Mouse (Mus musculus): ENCODE measurements around the gene Vsig1. TPM values are rescaled to one million over a fixed set of nuclear protein-coding genes. Genes with fewer than 3 reads are reported as not detected.

The Vsig1 gene
- polyA plus RNA-seq (2015; fragmentation: Nextera tagmentation; extraction: Ambion mirVana) = 0.14 and 0.20 TPM in 2 replicates

DNA sequence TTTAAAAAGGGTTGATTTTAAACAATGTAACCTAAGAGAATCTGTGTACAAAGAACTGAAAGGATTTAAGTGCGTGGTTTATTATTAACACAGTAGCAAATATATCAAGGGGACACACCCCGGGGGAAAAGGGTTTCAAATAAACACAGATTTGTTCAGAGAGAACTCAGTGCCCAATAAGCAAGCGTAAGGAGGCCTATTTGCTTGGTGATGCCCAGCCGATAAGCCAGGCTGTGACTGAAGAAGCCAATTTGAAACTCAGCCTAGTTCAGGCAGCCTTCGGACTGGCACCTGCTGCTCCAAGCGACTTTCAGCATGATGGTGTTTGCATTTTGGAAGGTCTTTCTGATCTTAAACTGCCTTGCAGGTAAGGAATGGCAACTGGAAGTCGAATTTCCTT, at the start of gene Vsig1:
TSS of gene Vsig1 (plus strand) at position 249 of the 400 bp plus-strand sequence.
- DNase-seq (ENCODE audit: low spot score) = no peak

DNA sequence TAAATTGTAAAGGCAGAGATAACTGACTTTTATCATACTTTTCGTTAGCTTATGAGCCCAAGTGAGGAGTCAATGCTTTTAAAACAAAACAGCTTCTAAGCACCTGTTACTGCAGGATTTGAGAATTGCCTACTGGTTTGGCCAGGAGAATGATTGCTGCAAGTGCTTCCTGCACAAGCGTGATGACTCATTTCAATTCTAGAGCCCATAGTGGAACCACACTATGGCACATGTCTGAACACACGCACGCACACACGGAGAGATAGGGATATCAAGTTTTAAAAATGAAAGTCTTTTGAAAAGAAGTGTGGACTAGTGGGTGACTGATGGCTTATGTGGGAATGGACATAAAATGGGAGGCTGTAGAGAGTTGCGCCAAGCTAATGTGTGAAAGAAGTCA, 44.6 kb upstream of the Vsig1 start:
- DNase-seq (ENCODE audit: low spot score) = no peak

DNA sequence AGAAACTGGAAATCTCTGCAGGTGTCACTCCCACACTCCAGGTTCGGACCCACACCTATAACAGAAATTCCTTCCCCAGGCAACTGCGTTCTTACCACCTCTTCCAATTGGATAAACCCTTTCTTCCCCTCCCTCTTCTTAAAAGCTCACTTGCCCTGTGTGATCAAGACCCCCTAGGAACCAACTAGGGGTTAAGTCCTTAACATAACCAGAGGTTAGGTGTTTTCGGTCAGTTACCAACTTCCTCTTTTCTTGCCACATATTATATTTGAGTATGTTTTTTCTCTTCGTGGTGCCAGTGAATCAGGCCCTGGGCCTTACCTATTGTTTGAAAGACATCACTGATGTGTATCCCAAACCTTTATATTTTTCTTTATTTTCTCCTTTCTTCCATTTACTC, 44.0 kb upstream of the Vsig1 start:
- no peak for DNase-seq (ENCODE audit: low spot score)

DNA sequence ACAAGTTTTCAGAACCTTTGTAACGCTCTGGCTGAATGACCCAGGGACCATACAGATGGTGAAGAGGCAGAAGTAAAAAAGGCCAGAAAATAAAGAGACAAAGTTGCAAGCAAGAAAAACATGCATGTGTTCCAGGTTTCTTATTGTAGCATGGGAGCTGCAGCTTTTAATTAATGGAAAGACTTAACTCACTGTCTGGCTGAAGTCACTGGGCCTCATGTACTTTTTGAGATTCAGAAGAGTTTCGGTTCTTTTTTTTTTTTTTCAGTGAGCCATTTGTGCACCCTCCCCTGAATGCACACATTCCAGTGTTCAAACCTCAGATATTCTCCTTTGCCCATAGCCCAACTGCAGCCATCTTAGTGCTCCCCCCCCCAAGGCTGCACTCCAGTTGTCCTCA, 20.2 kb upstream of the Vsig1 start:
- DNase-seq (ENCODE audit: low spot score) = no peak

DNA sequence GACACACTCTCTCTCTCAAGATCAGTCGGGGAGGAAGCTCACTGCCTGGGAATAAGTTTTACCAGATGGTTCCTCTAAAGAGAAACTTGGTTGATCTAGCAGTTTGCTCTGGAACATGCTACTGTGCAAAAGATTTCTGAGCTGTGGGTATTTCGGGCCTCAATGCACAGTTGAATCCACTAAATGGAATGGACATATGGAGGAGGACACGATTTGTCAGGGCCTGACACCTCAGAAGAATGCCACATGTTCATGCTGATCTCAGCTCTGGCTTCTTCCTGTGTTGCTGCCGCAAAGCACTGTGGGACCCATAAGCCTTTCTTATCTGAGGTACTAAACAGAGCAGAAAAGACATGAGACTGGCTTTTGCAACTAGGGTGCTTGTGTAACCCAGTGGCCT, 15.6 kb upstream of the Vsig1 start:
- no peak for DNase-seq (ENCODE audit: low spot score)

DNA sequence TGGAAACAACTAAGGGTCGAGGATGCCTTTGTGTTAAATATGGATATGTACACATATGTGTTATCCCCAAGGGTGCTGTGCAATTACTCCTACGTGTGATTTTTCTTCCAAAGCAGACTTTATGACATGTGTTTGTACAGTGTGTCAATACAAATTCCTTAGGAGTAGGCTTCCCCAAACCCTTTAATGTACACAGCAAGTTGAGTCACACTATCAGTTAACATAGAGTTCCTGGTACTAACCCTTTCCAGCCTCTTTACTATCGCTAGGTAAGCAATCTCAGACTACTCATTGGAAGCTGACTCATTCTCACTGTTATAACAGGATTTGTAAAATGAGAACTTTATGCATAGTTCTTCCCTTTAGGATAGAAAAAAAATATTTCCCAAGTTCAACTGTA, 3.9 kb upstream of the Vsig1 start:
- DNase-seq (ENCODE audit: low spot score) = no peak

DNA sequence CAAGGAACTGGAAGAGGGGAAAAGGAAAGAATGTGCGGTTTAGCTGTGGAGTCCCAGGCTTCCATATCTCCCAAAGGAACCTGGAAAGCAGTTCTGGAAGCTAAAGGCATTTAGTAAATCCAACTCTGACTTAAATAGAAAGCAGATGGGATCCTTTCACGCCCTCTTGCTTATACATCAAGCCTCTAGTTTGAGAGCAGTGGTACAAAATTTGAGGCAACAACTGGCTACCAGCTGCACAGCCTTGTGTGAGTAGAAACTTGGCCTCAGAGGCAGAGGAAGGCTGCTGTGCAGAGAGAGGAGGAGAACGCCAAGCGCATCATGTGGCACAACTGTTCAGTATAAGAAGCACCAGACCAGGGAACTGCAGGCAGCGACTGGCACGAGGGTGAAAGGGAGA, 13.9 kb downstream of the Vsig1 start:
- DNase-seq (ENCODE audit: low spot score) = no peak

DNA sequence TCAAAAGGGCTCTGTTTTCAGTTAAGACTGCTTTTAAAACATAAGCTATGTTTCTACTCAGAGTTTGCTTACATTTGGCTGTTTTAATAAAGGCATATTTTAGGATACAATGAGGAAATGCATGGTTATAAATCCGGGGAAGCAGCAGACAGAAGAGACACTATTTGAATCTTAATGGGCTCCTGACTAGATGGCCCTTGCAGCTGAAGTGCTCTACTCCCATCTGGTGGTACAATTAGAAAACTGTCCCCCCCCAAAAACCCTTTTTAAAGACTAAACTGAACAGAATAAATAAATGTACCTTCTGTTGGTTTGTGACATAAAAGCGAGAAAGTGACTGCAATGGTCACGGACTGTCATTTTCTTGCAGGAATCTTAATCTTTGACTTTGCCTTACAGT, 24.7 kb downstream of the Vsig1 start:
- DNase-seq (ENCODE audit: low spot score) = no peak

DNA sequence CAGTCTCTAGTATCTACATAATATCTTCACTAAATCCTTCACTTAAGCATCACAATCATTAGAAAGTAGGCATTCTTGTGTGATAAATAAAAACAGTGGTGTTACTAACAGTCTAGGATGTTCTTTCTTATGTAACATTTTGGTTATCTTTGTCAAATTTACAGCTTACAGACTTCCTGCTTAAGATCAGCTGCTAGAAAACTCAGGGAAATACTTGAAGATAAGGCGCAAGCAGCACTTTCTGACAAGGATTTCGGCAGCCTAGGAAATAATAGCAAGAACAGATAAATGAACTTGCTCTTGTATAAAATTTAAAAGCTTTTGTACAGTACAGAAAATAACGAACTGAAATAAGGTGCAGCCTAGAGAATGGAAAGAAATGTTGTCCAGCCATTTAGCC, 25.9 kb downstream of the Vsig1 start:
- DNase-seq (ENCODE audit: low spot score) = no peak

DNA sequence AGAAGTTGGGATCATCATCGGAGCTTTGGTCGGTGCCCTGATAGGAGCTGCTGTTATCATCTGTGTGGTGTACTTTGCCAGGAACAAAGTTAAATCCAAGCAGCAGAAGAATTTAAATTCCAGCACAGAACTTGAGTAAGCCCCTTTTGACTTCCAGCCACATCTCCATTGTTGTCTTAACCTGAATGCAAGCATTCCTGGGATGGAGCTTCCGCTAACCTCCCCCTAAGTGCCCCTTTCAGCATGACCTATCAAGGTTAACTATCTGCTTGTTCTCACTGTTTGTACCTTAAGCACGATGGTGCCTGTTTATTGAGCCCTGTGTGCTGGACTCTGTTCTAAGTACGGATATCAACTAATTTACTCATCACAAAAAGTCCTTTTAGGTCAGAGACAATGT, 28.9 kb downstream of the Vsig1 start:
- no peak for DNase-seq (ENCODE audit: low spot score)

DNA sequence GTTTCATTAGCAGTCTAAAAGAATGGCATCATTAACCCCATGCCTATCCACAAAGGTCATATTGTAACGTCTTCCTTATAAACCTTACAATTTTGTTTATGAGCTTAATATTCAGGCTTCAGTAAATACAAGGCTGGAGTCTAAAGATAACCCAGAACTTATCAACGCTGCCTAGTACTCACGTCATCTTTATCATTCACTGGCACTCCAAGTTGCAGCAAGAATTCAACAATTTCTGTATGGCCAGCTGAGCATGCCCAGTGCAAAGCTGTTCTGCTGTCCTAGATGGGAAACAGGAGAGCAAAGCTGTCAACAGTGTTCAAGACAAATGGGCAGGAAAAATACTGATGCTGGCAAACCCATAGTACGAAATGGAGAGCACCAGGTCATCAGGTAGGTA, 46.2 kb downstream of the Vsig1 start:
- DNase-seq (ENCODE audit: low spot score) = no peak

DNA sequence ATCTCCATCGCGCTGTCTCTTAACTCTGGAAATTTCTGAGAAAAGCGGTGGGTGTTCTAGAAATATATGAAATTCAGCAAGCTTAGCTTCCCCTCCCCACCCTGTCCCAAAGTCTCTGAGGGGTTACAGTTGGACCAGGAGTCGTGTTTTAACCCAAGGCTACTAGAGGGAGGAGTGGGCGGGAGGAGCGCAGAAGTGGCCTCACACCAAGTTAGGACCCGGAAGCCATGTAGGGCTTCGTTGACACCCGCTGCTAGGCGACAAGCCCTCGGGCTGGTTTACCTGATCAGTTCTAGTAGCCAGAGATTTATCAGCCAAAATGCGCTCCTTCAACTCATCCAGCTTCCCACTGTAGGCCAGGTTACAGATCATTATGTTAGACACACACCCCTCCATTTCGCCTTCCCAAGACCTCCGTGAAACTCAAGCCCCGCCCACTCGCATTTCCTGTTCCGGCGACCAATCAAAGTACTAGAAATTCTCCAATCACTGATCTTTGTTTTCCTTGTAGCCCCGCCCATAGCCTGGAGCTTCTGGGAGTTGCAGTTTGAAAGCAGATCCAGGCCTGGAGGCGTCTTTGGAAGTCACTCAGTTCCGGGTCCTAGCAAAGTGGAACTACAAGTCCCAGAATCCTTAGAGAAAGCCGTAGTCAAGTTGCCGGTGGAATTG, 49.0 kb downstream of the Vsig1 start, which contains the start of the genes Psmd10 and Atg4a:
TSS of gene Psmd10 (minus strand) at position 457 of the 669 bp plus-strand sequence.
TSS of gene Atg4a (plus strand) at position 636 of the 669 bp plus-strand sequence.
- DNase-seq (ENCODE audit: low spot score) = peak; percentile 90

DNA sequence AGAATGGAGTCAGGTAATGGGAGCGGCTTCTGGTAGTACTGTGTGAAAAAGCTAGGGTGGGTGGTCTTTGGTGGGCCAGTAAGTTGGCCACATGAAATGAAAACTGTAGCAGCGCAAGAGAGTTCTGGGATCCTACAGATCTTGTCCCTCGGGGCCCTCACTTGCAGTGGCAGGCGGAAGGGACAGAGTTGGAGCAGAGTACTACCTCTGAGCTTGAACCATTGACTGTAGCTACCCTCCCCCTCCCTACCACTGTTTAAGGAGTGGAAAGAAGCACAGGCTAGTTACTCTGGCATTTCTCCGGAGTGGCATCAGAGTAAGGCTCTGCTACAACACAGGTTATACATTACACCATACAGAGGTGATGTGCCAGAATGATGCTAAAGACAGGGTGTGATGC, 49.6 kb downstream of the Vsig1 start:
- DNase-seq (ENCODE audit: low spot score) = no peak

DNA sequence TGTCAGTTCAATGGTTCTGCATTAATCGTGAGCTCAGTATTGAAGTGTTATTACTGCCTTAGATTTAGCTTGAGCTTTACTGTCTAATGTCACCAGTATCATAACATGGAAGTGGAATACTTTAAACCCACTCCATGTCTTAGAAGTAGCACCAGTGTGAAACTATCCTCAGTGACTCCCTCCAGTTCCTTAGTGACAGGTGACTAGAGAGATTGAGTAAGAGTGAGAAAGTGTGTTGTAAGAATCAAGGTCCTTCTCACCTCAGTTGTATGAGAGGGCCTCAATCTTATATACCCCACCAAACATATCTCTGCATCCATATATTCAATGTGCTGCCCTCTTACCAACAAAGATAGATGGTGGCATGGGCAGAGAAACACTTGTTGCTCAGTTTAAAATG, 71.5 kb downstream of the Vsig1 start:
- DNase-seq (ENCODE audit: low spot score) = no peak

DNA sequence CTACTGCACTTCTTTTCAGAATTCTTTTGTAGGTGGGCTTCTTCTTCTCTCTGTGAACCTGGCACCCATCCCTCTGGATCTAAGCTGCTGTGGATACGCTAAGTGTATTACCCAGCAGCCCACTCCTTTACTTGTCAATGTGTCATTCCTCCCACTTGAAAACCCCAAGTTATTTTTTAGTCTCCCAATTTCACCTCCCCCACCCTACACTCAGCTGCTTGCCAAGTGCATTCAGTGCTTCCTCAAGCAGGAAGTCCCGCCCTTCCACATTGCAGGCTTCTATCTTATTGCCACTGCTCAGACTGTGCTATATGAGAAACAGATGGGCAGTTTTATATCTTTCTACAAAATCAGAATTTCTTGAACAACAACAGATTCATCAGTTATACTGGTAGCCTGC, 72.1 kb downstream of the Vsig1 start:
- DNase-seq (ENCODE audit: low spot score) = no peak

DNA sequence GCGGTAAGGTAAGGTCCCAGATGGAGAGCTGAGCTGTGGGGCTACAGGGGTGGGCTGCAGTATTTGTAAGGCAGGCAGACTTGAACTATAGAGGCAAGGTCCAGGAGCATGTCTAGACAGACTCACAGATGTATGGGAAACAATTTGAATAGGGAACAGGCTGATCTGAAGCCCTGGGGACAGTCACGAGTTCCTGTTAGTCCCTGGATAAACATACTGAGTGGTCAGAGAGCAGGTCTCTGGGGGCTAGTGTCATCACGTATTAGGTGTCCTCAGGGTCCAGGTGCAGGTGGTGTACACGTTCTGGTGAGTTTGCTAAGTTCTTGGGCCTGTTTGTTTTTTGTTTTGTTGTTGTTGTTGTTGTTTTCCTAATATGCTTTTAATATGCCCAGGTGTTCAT, 72.8 kb downstream of the Vsig1 start:
- DNase-seq (ENCODE audit: low spot score) = no peak

DNA sequence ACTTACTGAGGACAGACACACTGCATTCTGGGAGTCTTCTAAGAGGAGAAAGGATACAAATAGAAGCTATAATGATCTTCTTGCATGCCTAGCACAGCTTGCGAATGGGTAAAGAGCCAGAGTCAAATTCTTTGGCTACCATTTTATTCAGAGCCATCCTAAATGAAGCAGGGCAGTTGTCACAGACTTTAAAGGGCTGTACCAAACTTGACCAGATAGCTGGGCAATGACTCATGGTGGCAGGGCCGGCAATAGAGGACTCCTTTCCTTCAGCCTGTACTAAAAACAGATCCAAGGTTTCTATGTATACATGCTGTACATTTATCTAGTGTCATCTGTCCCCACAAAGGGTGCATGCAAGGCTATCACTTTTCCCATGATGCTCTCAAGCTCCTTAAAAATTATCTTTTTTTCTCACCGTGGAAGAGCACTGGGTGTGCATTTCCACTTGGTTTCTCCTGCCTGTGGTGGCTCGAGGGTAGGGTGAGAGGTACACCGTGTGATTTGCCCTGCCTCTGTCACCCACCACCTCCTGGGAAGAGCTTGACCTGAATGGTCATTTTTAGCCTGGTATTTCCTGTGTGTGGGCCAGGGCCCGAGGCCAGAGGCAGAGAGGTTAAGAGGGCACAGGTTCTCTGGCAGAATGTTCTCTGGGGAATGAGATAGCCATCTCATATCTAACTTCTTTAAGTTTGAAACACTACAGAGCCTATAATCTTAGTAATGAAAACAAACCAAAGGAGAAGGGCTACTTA, 76.0 kb downstream of the Vsig1 start:
- DNase-seq (ENCODE audit: low spot score) = no peak

DNA sequence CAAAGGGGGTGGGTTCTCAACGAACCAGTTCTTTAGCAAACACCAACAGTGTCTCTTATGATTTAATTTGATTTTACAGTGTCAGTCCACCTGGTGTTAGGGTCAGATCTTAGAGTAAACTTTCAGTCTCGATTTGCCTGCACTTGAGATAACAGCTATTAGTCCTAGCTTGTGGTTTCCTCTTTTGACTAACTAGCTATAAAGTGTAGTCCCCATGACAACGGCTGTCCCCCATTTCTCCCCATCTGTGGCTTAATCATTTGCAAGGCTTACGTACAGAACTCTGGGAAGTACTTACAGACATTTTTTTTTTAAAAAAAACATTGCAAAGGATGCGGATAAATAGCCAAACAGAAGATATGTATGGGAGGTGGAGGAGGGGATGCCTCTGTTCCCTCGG, 77.4 kb downstream of the Vsig1 start:
- no peak for DNase-seq (ENCODE audit: low spot score)

DNA sequence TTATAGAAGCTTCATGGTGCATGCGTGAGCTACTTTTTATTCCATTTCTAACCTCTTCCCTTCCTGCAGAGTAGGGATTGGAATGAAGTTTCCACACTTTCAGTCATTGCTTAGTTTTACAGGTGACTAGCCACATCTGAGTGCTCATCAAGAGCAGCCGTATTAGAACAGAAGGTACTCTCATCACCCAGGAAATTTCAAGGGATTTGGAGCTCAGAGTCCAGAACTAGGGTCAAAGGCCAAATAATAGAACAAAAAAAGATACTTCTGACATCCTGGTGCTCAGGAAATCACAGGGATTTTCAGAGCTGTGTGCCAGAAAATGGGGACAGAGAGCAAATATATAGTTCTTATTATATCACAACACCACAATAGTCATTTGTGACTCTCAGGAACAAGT, 77.8 kb downstream of the Vsig1 start:
- DNase-seq (ENCODE audit: low spot score) = no peak

Measured in thymus, postnatal 0 days (tissue).